In genomic region chr3:81835380-81836157, GRCm38 (mm10) we compare ENCODE assay signal across 8 mouse cellular contexts.
DNase-seq lines count a peak whose midpoint lies in the region; ATAC-seq and TF ChIP-seq lines count a peak whose summit lies in the region.

No protein-coding gene starts in this region.

- peak overlapping the region; percentile 49 for H3K4me2 ChIP-seq in kidney, embryonic 16.5 days (replicated peaks; ENCODE audit: low read depth, low read length)
- H3K4me2 ChIP-seq in hindbrain, postnatal 0 days (ENCODE audit: low read depth, low read length): peak overlapping the region; percentile 28

- ATAC-seq in kidney, embryonic 16.5 days (ENCODE audit: low FRiP score, low TSS enrichment): peak; percentile 95
- ATAC-seq in common myeloid progenitor, adult 5-6 weeks (replicated peaks; ENCODE audit: low read depth, poor library complexity, severe bottlenecking): peak; percentile 42; the same call in 1 of the 2 replicates
- no peak for ATAC-seq in hindbrain, postnatal 0 days

- H3K9ac ChIP-seq in kidney, embryonic 16.5 days (replicated peaks; ENCODE audit: low read length): peak overlapping the region; percentile 1; the same call in 1 of the 2 replicates
- no peak overlapping the region for H3K9ac ChIP-seq in hindbrain, postnatal 0 days (replicated peaks; ENCODE audit: low read length)

- DNase-seq in kidney, postnatal 36 days: no peak
- no peak for DNase-seq in hindbrain, postnatal 0 days (ENCODE audit: low spot score)
- peak; percentile 24 for DNase-seq in neural tube, embryonic 10.5 days (ENCODE audit: extremely low spot score, low spot score)
- DNase-seq in gastrocnemius, adult 18-20 months (ENCODE audit: low spot score): no peak
- DNase-seq in adipocyte (ENCODE audit: low spot score): no peak
- DNase-seq in adrenal gland, adult 18-20 months (ENCODE audit: low spot score in 2 of 2): no peak

- no peak for TF ChIP-seq CTCF in hindbrain, postnatal 0 days (IDR thresholded peaks at IDR 0.05; ENCODE audit: low read depth)

- WGBS in kidney, embryonic 16.5 days: 3% methylated on average over 11 of the region's 11 CpGs
- WGBS in hindbrain, postnatal 0 days: 15% methylated on average over 11 of the region's 11 CpGs

- no peaks in the 10 kb centered on the region for H3K9me3 ChIP-seq in kidney, embryonic 16.5 days (ENCODE audit: low read length)
- no peaks in the 10 kb centered on the region for H3K9me3 ChIP-seq in hindbrain, postnatal 0 days (ENCODE audit: low read length)

- H3K36me3 ChIP-seq in kidney, embryonic 16.5 days (ENCODE audit: insufficient read depth, low read length): no peaks in the 10 kb centered on the region
- H3K36me3 ChIP-seq in hindbrain, postnatal 0 days (ENCODE audit: insufficient read depth, low read length): no peaks in the 10 kb centered on the region

- H3K4me3 ChIP-seq in kidney, embryonic 16.5 days (ENCODE audit: low read length): peak overlapping the region; percentile 22
- H3K4me3 ChIP-seq in hindbrain, postnatal 0 days (ENCODE audit: low read length): no peak overlapping the region

- H3K4me1 ChIP-seq in kidney, embryonic 16.5 days (ENCODE audit: insufficient read depth, low read length): peaks cover 7% of the 10 kb centered on the region; the same call in 1 of the 2 replicates
- no peaks in the 10 kb centered on the region for H3K4me1 ChIP-seq in hindbrain, postnatal 0 days (ENCODE audit: insufficient read depth, low read length)

- H3K27me3 ChIP-seq in kidney, embryonic 16.5 days (ENCODE audit: insufficient read depth, low read length): no peaks in the 10 kb centered on the region
- no peaks in the 10 kb centered on the region for H3K27me3 ChIP-seq in hindbrain, postnatal 0 days (ENCODE audit: insufficient read depth, low read length)

- H3K27ac ChIP-seq in kidney, embryonic 16.5 days (ENCODE audit: low read length): 0 out of 2 replicates have a peak overlapping the region, but pooled peaks have one; percentile 9
- H3K27ac ChIP-seq in hindbrain, postnatal 0 days: no peak overlapping the region
